Mouse (Mus musculus) left cerebral cortex, adult 9 months (tissue): ENCODE results near the gene Bex1.
A peak's percentile ranks its signal among the peaks of the same experiment; 100 is the strongest.
"Not testable (repeated sequence)": the region's sequence is repeated elsewhere in the genome, so short reads cannot be mapped to it uniquely, and the experiment has no call there.

ENCODE experiments used
- DNase-seq, 2 experiments: peaks; one replicate each; pipeline ENCODE4 v3.0.0; 2022; ENCODE audit warnings: low spot score in 2 of 2

The Bex1 gene

GRCm38 (mm10) chrX:136214729-136215677, at the start of gene Bex1, which contains the start of gene Tceal7:
TSS of gene Bex1 (minus strand) at chrX:136215513.
TSS of gene Tceal7 (plus strand) at chrX:136214779.
- DNase-seq: not testable (repeated sequence)

- no peak for DNase-seq
Observed at GRCm38 (mm10) chrX:136252023-136252729, 36.9 kb upstream of the Bex1 start.

GRCm38 (mm10) chrX:136249671-136250070, 34.4 kb upstream of the Bex1 start:
- DNase-seq: no peak

GRCm38 (mm10) chrX:136248811-136249210, 33.5 kb upstream of the Bex1 start:
- DNase-seq: no peak

- DNase-seq: no peak
Observed at GRCm38 (mm10) chrX:136245521-136246071, 30.3 kb upstream of the Bex1 start.

GRCm38 (mm10) chrX:136244574-136245229, 29.4 kb upstream of the Bex1 start, which contains the start of gene Tceal9:
TSS of gene Tceal9 (plus strand) at chrX:136245079.
- peak; percentile 36 to 65 for DNase-seq

GRCm38 (mm10) chrX:136243181-136243580, 27.9 kb upstream of the Bex1 start:
- DNase-seq: no peak

GRCm38 (mm10) chrX:136238118-136238517, 22.8 kb upstream of the Bex1 start:
- peak in 1 of 2 experiments; percentile 25 for DNase-seq

- no peak for DNase-seq
Observed at GRCm38 (mm10) chrX:136227768-136228167, 12.5 kb upstream of the Bex1 start.

GRCm38 (mm10) chrX:136223714-136224113, 8.4 kb upstream of the Bex1 start:
- DNase-seq: no peak

GRCm38 (mm10) chrX:136216303-136216702, 990 bp upstream of the Bex1 start:
- DNase-seq: no peak

- DNase-seq: no peak
Observed at GRCm38 (mm10) chrX:136213396-136213795, 1.9 kb downstream of the Bex1 start.

GRCm38 (mm10) chrX:136204406-136204805, 10.9 kb downstream of the Bex1 start:
- no peak for DNase-seq

- peak; percentile 27 to 63 for DNase-seq
Observed at GRCm38 (mm10) chrX:136203664-136204066, 11.6 kb downstream of the Bex1 start, which contains the start of gene Tceal5. TSS of gene Tceal5 (minus strand) at chrX:136203876.

- no peak for DNase-seq
Observed at GRCm38 (mm10) chrX:136203257-136203656, 12.1 kb downstream of the Bex1 start.

- no peak for DNase-seq
Observed at GRCm38 (mm10) chrX:136196873-136197272, 18.4 kb downstream of the Bex1 start.

GRCm38 (mm10) chrX:136195193-136195944, 19.9 kb downstream of the Bex1 start:
- no peak for DNase-seq

- no peak for DNase-seq
Observed at GRCm38 (mm10) chrX:136183107-136183506, 32.2 kb downstream of the Bex1 start.

GRCm38 (mm10) chrX:136180897-136181553, 34.3 kb downstream of the Bex1 start:
- DNase-seq: no peak

- no peak for DNase-seq
Observed at GRCm38 (mm10) chrX:136172786-136173185, 42.5 kb downstream of the Bex1 start.
